ENCODE assay signal across 22 mouse cellular contexts in the genomic region with DNA sequence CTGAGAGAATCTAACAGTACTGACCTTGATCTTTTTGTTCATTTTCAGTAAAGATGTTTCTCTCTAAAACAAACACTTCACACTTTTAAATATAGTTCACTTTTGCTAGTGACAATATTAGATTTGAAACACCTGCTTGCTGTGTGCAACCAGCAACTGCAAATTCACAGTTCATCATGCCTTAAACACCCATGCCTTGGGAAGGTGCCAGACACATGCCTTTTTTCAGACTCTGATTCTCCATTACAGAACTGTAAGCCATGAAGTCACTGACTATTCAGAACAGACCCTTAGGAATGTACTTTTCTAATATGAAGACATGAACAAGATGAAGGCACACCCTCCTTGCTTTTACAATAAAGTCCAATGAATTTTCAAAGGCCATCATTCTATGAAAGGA.
A peak's percentile ranks its signal among the peaks of the same experiment; 100 is the strongest.
DNase-seq lines count a peak whose midpoint lies in the region; ATAC-seq and TF ChIP-seq lines count a peak whose summit lies in the region.
"Had no signal": no experiment of that assay in that cellular context is flagged by ENCODE, and none has a peak within 500 bp of the region (broad histone marks: within the 10 kb centered on the region; RNA-seq: fewer than 3 reads in every experiment).

No protein-coding gene starts in this region.

- no peak for TF ChIP-seq CTCF in liver, postnatal 0 days (IDR thresholded peaks at IDR 0.05; ENCODE audit: low read depth)

- H3K9me3 ChIP-seq in liver, postnatal 0 days (ENCODE audit: low read length): no peaks in the 10 kb centered on the region
- H3K9me3 ChIP-seq: embryonic facial prominence, embryonic 12.5 days; hindbrain, embryonic 12.5 days; kidney, embryonic 15.5 days; liver, embryonic 13.5 days; midbrain, embryonic 12.5 days had no signal

- no peak for DNase-seq in frontal cortex, postnatal 10 days (ENCODE audit: low spot score in 2 of 2)
- peak; percentile 63 for DNase-seq in brain, adult 2 months (ENCODE audit: low read depth, low spot score)
- peak; percentile 4 to 12 for DNase-seq in layer of hippocampus, postnatal 10 days (ENCODE audit: low spot score in 2 of 2)
- peak; percentile 29 to 38 for DNase-seq in right cerebral cortex, postnatal 10 days (ENCODE audit: low spot score in 2 of 2)
- DNase-seq in liver, postnatal 0 days: no peak
- DNase-seq in kidney, adult 9 months: no peak
- DNase-seq: adrenal gland, postnatal 25 days; cerebellum, adult 18-20 months; cerebellum, postnatal 25 days; gastrocnemius, postnatal 10 days; heart, adult 2 months; kidney, postnatal 4 days; liver, embryonic 13.5 days; lung, embryonic 14.5 days had no signal

- ATAC-seq in frontal cortex, adult (ENCODE audit: low TSS enrichment): 0 out of 2 replicates have a peak, but pooled peaks have one; percentile 31
- ATAC-seq in liver, postnatal 0 days: no peak
- ATAC-seq: CD4-positive, CD25-positive, alpha-beta regulatory T cell, adult 4 months; intestine, postnatal 0 days had no signal

- no peak overlapping the region for H3K27ac ChIP-seq in liver, postnatal 0 days (ENCODE audit: low read depth)
- H3K27ac ChIP-seq: embryonic facial prominence, embryonic 12.5 days; heart, adult 2 months; hindbrain, embryonic 12.5 days; kidney, embryonic 15.5 days; liver, embryonic 13.5 days; midbrain, embryonic 12.5 days; stomach, postnatal 0 days had no signal

- TF ChIP-seq EP300 in liver, postnatal 0 days (IDR thresholded peaks at IDR 0.05; ENCODE audit: low read depth): no peak

- H3K27me3 ChIP-seq in liver, postnatal 0 days (ENCODE audit: insufficient read depth, low read length): no peaks in the 10 kb centered on the region
- H3K27me3 ChIP-seq: embryonic facial prominence, embryonic 12.5 days; hindbrain, embryonic 12.5 days; kidney, embryonic 15.5 days; liver, embryonic 13.5 days; midbrain, embryonic 12.5 days had no signal

- no peaks in the 10 kb centered on the region for H3K4me1 ChIP-seq in liver, postnatal 0 days (ENCODE audit: insufficient read depth)
- H3K4me1 ChIP-seq: embryonic facial prominence, embryonic 12.5 days; hindbrain, embryonic 12.5 days; kidney, embryonic 15.5 days; liver, embryonic 13.5 days; midbrain, embryonic 12.5 days had no signal

- no peak overlapping the region for H3K4me2 ChIP-seq in liver, postnatal 0 days (ENCODE audit: low read depth, low read length)
- H3K4me2 ChIP-seq: embryonic facial prominence, embryonic 12.5 days; hindbrain, embryonic 12.5 days; kidney, embryonic 15.5 days; liver, embryonic 13.5 days; lung, embryonic 14.5 days; midbrain, embryonic 12.5 days had no signal

- H3K36me3 ChIP-seq in liver, postnatal 0 days (replicated peaks; ENCODE audit: insufficient read depth, low read length): no peaks in the 10 kb centered on the region
- H3K36me3 ChIP-seq: embryonic facial prominence, embryonic 12.5 days; hindbrain, embryonic 12.5 days; kidney, embryonic 15.5 days; liver, embryonic 13.5 days; midbrain, embryonic 12.5 days had no signal

- no peak overlapping the region for H3K9ac ChIP-seq in liver, postnatal 0 days (replicated peaks)
- H3K9ac ChIP-seq: embryonic facial prominence, embryonic 12.5 days; hindbrain, embryonic 12.5 days; kidney, embryonic 15.5 days; liver, embryonic 13.5 days; lung, embryonic 14.5 days; midbrain, embryonic 12.5 days had no signal

- H3K4me3 ChIP-seq in liver, postnatal 0 days (ENCODE audit: low read depth, low read length): no peak overlapping the region
- H3K4me3 ChIP-seq: embryonic facial prominence, embryonic 12.5 days; heart, adult 2 months; hindbrain, embryonic 12.5 days; kidney, embryonic 15.5 days; liver, embryonic 13.5 days; midbrain, embryonic 12.5 days had no signal

Comparison
In these comparisons a context has a peak if more than half of its experiments do, and no peak if none do; other contexts are left out.
1. DNase-seq: peak in brain, adult 2 months (single experiment), layer of hippocampus, postnatal 10 days (2 of 2) and right cerebral cortex, postnatal 10 days (2 of 2); none in frontal cortex, postnatal 10 days (0 of 2), liver, postnatal 0 days (single experiment) and kidney, adult 9 months (single experiment).